Mouse (Mus musculus) retina, embryonic 14.5 days (tissue): ENCODE measurements around the gene 1500009L16Rik.

Experiments used
- DNase-seq: peaks from one replicate; pipeline ENCODE4 v3.0.0-alpha.2; 2015; ENCODE audit warnings: low spot score

1500009L16Rik gene

DNA sequence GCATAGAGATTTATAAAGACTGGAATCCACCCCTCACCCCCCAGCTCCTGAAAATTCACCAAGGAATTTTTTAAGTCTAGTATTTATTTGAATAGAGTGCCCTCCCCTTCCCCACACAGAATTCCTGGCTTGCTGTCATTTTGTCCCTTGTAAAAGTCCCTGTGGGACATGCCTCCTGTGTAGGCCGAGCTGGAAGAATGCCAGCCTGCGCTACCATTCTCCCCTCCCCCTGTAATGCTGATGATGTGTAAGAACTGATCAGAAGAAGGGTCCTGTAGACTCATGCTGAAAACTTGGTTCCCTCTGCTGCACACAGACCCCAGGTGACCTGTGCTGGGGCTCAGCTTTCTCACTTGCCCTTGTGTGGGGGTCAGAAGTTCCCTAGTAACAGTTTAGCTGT, 37.9 kb downstream of the 1500009L16Rik start:
- no peak for DNase-seq

DNA sequence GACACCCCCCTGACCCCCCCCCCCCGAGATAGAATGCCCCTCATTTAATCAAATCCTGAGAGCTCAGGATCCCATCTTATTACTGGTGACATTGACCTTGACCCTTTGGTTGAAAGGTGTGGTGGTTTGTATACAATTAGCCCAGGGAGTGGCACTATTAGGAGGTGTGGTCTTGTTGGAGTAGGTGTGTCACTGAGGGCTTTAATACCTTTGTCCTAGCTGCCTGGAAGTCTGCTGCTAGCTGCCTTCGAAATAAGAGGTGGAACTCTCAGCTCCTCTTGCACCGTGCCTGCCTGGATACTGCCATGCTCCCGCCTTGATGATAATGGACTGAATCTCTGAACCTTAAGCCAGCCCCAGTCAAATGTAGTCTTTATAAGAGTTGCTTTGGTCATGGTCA, 41.2 kb downstream of the 1500009L16Rik start:
- no peak for DNase-seq

- no peak for DNase-seq
Observed at GRCm38 (mm10) chr10:83766882-83767281, 44.2 kb downstream of the 1500009L16Rik start.

- DNase-seq, result peak; percentile 90
Observed at GRCm38 (mm10) chr10:83776272-83776878, 53.7 kb downstream of the 1500009L16Rik start.

GRCm38 (mm10) chr10:83777253-83777652, 54.6 kb downstream of the 1500009L16Rik start:
- DNase-seq, result no peak

GRCm38 (mm10) chr10:83781854-83782253, 59.2 kb downstream of the 1500009L16Rik start:
- DNase-seq, result no peak

DNA sequence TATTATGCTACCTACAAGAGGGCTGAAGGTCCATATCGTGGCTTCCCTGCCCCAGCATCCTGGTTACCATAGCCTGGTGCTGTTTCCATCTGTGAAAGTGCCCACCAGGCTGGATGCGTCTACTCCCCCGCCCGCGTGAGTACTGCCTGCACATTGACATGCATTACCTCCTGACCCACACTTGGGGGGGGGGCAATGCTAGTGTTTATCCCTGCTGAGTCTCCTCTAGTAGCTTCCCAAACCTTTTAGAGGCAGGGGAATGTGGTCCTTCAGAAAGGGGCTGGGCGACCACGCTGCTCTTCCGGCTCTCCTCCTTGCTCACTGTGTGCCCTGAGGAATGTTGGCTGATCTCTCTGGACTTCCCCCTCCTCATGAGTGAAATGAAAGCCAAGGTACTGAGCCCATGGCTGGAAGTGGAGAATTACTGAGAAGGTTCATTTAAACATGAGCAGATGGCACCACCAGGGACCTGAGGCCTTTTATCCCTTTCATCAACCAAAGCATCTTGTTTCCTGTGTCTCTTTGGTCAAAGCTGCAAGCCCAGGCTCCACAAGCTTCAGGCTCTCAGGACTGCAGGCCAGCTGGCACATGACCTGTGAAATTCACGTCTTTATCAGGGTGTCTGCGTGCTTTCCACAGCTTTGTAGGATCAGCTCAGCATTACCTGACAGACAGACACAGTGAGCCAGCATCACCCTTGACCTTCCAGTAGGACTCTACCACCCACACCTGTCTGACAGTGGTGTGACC, 59.9 kb downstream of the 1500009L16Rik start:
- no peak for DNase-seq

DNA sequence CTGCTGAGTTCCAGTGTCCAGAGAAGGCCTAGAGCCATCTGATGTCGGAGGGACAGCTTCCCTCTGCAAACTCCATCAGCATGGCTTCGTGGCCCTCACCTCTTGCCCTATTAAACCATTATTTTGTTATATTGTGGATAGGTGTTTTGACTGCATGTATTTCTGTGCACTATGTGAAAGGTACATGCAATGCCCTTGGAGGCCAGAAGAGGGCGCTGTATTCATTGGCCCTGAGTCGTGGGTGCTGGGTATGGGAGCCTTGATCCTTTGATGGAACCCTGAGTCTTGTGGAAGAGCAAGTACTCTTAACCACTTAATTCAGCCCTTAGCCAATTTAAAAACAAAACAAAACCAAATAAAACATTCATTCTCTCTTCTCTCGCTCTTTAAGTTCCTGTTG, 62.3 kb downstream of the 1500009L16Rik start:
- DNase-seq, result peak; percentile 57

- no peak for DNase-seq
Observed at GRCm38 (mm10) chr10:83785627-83786392, 63.1 kb downstream of the 1500009L16Rik start.

DNA sequence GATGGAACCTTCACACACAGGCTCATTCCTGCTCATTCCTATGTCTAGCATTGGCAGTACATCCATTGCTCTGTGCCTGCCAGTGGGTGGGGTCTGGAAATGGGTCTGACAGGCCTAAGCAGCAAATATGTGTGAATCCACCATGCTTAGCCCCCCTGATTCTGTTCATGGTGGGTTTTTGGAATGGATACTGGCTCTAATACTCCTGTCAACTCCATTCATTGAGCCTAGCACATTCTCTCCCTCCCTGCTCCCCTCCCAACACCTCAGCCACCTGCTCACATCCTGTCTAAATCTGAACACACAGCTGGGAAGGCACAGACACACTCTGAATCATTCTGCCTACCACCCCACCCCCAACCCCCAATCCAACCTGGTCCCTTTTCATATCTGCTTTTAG, 72.4 kb downstream of the 1500009L16Rik start:
- DNase-seq, result no peak

- no peak for DNase-seq
Observed at GRCm38 (mm10) chr10:83795500-83795899, 72.8 kb downstream of the 1500009L16Rik start.

- no peak for DNase-seq
Observed at GRCm38 (mm10) chr10:83804021-83804420, 81.4 kb downstream of the 1500009L16Rik start.

- DNase-seq, result peak; percentile 41
Observed at GRCm38 (mm10) chr10:83805201-83805718, 82.6 kb downstream of the 1500009L16Rik start.

DNA sequence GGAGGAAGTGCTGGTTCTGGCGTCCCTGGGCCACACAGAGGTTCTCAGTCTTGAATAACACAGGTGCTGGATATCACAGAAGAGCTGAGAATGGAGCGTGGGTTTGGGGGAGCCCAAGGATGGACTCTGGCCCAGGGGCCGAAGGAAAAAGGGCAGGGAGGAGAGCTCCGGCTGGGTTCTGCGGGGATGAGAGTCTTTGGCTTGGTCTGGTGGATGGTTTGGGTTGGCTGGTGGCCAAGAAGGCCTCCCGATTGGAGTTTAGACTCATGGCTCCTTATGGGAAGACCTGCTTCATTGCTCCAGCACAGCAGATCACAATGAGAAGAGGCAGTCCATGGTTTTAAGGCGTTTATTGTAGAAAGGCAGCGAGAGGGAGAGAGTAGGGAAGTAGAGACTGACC, 84.6 kb downstream of the 1500009L16Rik start:
- DNase-seq, result no peak
